Mouse (Mus musculus): ENCODE data around the gene Phyhipl.

The Phyhipl gene

DNA sequence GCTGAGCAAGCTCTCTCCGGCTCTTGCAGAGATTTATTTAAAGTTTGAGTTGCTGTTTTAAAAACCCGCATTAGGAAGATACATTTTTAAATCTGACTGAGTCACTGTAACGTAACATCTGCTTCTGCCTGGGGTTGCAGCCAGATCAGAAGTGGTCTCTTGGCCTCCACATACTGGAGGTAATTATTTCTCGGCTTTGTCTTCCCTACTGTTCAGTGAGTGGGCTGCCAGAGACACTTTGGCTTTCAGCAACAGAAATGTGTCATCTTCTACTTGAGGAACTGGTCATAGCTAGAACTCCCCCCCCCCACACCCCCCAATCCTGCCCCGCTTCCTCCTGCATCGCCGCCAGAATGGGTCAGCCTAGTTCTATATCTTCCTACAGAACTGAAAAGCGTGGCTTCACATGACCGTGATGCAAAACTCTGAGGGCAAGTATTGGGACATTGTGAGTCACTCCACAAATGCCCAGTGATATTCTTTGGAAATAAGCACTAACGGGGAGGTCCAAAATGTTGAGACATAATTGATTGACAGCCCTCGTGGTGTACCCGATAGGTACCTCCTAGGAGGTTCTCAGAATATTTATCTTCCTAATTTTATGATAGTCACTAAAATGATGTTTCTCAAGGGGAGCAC is 125.5 kb downstream of the Phyhipl start:
- peak; percentile 18 for DNase-seq

DNA sequence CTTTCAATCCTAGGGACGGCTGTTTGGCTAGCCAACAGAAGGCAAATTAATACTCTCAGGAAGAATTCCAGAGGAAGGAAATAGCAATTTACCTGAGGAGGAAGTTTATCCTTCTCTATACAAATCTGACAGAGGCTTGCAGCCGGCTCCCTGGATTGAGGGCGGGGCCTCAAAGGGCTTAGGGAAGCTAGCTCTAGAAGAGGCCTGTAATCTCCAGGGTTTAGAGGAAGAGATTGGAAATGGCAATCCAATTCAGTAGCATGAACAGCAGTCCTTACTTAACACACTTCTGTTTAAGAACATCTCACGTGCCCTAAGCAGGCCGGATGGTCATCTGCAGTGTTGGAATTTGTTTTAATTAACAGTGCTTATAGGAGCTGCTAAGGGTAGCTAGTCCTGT is 134.4 kb downstream of the Phyhipl start:
- DNase-seq, result peak; percentile 24

DNA sequence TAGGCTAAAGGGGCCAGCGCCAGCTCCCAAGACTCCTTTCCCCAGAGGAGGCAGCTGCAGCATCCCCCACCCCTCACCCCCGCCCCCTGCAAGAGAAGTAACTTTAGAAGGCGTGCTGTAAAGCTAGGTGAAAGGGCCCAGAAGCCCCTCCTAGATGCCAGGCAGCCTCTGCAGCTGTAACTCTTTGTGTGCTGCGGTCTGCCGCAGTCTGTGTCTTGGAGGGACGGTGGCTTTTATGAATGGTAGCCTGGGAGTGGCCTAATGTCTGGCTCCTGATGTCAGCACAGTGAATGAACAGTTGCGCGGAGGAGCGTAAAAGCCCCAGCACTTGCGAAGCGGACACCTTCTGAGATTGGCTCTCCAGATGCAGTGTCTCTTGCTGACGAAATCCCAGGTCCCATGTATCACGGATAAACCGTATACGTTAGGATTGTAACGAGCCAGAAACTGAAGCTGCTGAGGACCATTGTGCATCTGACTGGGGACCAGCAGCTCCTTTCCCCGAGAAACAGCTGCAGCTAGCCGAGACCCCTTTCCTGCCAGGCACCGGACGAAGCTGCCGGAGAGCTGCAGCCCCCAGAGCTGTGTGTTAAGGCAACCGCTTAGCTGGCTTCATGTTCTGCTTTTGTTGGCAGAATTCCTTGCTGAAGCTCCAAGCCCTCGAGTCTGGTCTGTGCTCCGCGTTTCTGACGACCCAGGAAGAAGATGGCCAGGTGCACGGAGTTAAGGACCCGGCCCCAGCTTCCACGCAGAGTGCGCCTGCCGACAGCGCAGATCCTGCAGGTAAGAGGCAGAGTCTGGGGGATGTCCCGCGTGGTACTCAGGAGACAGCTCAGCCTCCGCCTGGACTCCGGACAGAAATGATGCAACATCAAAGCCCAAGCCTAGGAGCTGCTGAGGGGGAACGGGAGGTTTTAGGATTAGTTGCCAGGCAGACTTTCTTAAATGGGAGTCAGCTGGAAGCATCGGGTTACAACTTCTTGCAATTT is 135.3 kb downstream of the Phyhipl start:
- DNase-seq, result peak; percentile 25

DNA sequence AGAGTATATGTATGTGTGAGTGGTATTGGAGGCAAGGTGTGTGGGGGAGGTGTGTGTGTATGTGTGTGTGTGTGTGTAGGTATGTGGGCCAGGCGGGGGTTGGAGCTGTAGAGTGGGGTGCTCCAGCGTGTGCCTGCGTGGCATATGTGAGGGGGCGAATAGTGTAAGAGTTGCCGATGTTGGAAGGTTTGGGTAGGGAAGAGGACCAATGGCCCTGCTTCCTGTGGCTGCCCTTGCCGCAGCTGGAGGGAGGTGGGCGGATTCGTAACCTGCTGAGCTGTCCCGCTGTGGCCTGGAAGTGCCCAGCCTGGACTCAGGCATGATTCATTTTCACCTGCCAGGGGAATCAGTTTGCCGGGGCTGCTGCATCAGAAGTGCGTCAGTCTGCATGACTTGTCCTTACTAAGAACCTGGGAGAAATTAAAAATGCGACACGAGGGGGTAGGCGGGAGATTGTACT is 136.1 kb downstream of the Phyhipl start:
- no peak for DNase-seq

DNA sequence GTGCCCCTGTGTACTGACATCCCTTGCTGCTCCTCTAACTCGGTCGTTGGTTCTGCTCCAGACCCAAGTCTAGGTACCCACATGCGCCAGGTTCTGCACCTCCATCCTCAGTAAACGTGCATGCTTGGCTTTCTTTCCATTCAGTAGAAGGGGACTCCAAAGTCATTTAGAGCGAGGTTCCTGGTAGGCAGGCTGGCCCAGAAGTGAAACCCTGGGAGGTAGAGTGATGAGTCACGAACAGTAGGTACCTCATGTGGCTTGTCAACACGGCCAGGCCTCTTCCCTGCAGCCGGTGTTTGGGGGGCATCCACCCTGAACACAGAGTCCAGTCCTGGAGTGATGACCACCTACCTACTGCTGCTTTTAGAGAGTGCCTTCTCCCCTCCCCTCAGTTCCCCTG is 139.1 kb downstream of the Phyhipl start:
- DNase-seq, result no peak

DNA sequence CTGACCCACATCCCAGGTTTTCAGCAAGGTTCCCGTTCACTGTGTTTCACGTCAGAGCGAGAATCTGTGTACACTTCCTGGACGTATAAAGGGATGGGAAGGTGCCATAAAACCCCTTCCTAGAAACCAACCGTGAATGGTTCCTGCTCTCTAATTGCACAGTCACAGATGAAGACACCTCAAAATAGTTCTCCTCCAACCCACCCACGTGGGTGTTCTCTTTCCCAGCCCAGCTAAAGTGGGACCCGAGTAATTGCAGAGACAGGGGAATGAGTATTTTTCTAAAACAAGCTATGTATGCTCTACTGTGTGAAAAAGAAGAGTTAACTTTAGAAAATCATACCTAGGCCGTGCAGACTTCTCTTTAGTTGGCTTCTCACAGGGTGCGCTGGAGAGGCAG is 140.9 kb downstream of the Phyhipl start:
- no peak for DNase-seq

DNA sequence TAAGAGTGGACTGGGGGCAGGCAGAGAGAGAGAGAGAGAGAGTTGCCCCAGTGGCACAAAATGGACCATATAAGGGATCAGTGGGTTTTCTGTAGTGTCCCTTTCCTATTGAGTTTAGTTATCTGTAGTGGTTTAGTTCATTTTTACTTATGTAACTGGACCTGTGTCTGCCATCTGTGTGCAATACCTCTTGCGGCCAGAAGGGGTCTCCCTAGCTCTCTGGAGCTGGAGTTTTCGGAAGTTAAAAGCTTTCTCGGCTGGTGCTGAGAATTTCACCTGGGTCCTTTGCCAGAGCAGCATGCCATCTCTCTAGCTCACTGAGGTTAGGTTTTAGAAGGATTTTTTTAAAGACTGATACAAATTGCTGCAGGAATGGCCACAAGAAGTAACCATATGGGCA is 147.9 kb downstream of the Phyhipl start:
- no peak for DNase-seq
